Mouse (Mus musculus): ENCODE measurements at regions not wholly inside any gene's neighbourhood (a gene's known extent, or its start where the extent isn't known, plus 50 kb on each side); places are given as distances from the start of the nearest gene placed in this dataset.

DNA sequence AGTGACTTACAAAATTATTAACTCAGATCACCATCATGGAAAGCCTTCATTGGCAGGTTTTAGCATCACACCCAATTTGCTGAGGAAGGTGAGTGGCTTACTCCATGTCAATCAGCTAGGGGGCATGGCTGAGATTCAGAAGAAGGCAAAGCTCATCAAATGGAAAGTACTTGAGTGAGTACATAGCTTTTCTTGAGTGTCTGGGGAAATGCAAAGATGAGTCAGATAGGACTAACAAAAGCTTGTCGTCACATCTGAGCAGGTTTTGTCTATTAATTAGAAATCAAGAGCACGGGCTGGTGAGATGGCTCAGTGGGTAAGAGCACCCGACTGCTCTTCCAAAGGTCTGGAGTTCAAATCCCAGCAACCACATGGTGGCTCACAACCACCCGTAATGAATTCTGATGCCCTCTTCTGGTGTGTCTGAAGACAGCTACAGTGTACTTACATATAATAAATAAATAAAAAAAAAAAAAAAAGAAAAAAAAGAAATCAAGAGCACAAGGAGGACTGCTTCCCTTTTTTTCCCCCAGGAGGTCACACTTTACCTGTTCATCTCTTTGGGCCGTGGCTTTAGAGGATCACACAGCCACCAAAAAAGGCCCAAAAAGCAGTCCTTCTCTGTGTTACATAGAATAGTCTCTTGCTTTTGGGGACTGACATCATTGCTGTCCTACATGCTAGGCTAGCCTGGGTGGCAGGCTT lies 130.8 kb upstream of the Itga4 start:
- no peaks in the 10 kb centered on the region; a peak in 1 of 4 replicates for H3K4me1 ChIP-seq (ENCODE audit: control insufficient read depth in 2 of 2, insufficient read depth in 2 of 2, low read length in 2 of 2)
- no peak overlapping the region for H3K4me2 ChIP-seq (ENCODE audit: low read length)
- no peaks in the 10 kb centered on the region for H3K36me3 ChIP-seq (ENCODE audit: control insufficient read depth, insufficient read depth, low read length)
- H3K9me3 ChIP-seq (ENCODE audit: control insufficient read depth, low read length) = no peaks in the 10 kb centered on the region
- no peak for ATAC-seq (ENCODE audit: insufficient number of reproducible peaks, insufficient read depth, low FRiP score, low read depth)
- no peak overlapping the region for H3K27ac ChIP-seq (replicated peaks in 1 of 2; ENCODE audit: control insufficient read depth in 1 of 2, insufficient read depth in 1 of 2, low read depth in 2 of 2, low read length in 2 of 2)
- WGBS = 87% methylated on average over 4 of the region's 5 CpGs
- no peak overlapping the region for H3K9ac ChIP-seq (ENCODE audit: low read length)
- H3K27me3 ChIP-seq (ENCODE audit: control insufficient read depth, insufficient read depth, low read length) = no peaks in the 10 kb centered on the region
- no peak overlapping the region for H3K4me3 ChIP-seq (ENCODE audit: control insufficient read depth in 1 of 2, insufficient read depth in 1 of 2, low read depth in 1 of 2, low read length in 2 of 2)

DNA sequence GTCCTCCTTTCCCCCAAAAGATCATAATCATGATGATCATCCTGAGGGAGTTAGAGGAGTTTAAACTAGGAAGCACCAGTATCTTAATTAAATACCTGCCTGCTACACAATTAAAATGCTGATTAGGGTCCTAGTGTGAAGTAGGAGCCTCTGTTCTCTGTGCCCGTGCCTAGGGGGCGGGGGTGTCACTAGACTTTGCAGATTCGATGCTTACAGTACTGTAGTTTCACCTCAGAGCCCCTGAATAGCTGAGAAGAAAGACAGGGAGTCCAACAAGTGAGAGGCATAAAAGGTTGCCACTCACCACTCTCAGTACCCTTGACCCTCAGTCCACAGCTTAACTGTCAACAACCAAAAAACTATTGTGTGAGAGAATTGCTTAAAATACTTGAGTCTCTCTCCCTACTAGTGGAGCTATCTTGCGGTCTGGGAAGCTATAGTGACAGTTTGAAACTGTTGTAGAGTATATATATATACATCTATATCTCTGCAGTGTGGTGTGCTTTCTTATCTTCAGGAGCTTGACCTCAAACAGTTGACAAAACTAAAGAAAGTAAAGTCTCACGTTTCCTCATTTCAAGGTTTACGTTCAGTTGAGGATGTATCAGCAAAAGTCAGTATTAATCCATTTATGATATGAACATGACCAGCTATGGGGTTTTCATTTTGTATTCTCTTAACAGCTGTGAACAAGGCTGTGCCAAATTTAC lies 128.9 kb upstream of the Itga4 start:
- Histone ChIP-seq H3K27ac (replicated peaks in 1 of 2; ENCODE audit: control insufficient read depth in 1 of 2, insufficient read depth in 1 of 2, low read depth in 2 of 2, low read length in 2 of 2) (no peak overlapping the region), H3K4me2 (ENCODE audit: low read length) (no peak overlapping the region), H3K9ac (ENCODE audit: low read length) (no peak overlapping the region), H3K9me3 (ENCODE audit: control insufficient read depth, low read length) (no peaks in the 10 kb centered on the region), H3K4me3 (ENCODE audit: control insufficient read depth in 1 of 2, insufficient read depth in 1 of 2, low read depth in 1 of 2, low read length in 2 of 2) (no peak overlapping the region), H3K4me1 (ENCODE audit: control insufficient read depth in 2 of 2, insufficient read depth in 2 of 2, low read length in 2 of 2) (no peaks in the 10 kb centered on the region; a peak in 1 of 4 replicates), H3K27me3 (ENCODE audit: control insufficient read depth, insufficient read depth, low read length) (no peaks in the 10 kb centered on the region), H3K36me3 (ENCODE audit: control insufficient read depth, insufficient read depth, low read length) (no peaks in the 10 kb centered on the region)
- ATAC-seq (ENCODE audit: insufficient number of reproducible peaks, insufficient read depth, low FRiP score, low read depth) = no peak
- WGBS = 35% methylated on average over 6 of the region's 6 CpGs

DNA sequence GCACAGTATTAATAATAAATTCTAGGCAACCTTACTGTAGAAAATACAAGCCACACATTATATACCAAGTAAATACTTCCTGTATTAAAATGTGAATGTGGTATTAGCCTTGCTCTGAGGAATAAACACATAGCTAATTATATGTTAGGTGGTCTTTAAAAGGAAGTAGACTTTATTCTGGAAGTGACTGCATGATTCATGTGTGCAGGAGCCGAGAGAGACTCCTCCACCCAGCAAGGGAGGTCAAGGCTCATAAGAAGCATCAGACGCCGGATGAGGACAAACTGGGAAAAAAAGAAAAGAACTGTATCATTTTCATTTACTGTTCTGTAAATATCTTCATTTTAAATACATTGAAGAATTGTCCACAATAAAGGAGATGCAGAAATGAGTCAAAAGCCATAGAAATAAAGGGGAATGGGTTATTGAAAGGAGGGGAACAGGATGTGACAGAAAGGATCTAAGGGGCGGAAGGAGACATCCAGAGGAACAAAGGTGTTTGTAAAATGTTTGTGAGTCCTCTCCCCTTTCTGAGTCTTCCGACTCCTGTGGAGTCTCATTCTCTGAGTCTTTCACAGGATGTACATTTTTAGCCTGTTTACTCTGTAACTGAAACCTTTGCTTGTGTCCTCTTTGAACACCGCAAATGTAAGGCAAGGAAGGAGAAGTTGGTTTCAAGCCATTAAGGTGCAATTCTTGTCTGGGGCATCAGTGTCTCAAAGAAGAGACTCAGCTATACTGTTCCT lies 128.1 kb upstream of the Itga4 start:
- Histone ChIP-seq H3K36me3 (ENCODE audit: control insufficient read depth, insufficient read depth, low read length) (no peaks in the 10 kb centered on the region), H3K4me3 (ENCODE audit: control insufficient read depth in 1 of 2, insufficient read depth in 1 of 2, low read depth in 1 of 2, low read length in 2 of 2) (no peak overlapping the region), H3K4me1 (ENCODE audit: control insufficient read depth in 2 of 2, insufficient read depth in 2 of 2, low read length in 2 of 2) (no peaks in the 10 kb centered on the region; a peak in 1 of 4 replicates), H3K4me2 (ENCODE audit: low read length) (no peak overlapping the region), H3K27ac (replicated peaks in 1 of 2; ENCODE audit: control insufficient read depth in 1 of 2, insufficient read depth in 1 of 2, low read depth in 2 of 2, low read length in 2 of 2) (no peak overlapping the region), H3K27me3 (ENCODE audit: control insufficient read depth, insufficient read depth, low read length) (no peaks in the 10 kb centered on the region), H3K9me3 (ENCODE audit: control insufficient read depth, low read length) (no peaks in the 10 kb centered on the region), H3K9ac (ENCODE audit: low read length) (no peak overlapping the region)
- no peak for ATAC-seq (ENCODE audit: insufficient number of reproducible peaks, insufficient read depth, low FRiP score, low read depth)
- 76% methylated on average over 6 of the region's 6 CpGs for WGBS

DNA sequence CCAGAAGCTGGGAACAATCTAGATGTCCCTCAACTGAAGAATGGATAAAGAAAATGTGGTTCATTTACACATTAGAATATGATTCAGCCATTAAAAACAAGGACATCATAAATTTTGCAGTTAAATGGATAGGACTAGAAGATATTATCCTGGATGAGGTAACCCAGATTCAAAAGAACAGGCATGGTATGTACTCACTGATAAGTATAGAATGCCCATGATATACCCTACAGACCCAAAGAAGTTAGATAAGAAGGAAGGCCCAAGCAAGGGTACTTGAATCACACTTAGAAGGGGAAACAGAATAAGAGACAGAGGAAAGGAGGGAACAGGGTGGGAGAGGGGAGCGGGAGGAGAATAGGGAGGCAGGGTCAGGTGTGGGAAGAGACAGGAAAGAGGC lies 127.4 kb upstream of the Itga4 start:
- Histone ChIP-seq H3K36me3 (ENCODE audit: control insufficient read depth, insufficient read depth, low read length) (no peaks in the 10 kb centered on the region), H3K27ac (replicated peaks in 1 of 2; ENCODE audit: control insufficient read depth in 1 of 2, insufficient read depth in 1 of 2, low read depth in 2 of 2, low read length in 2 of 2) (no peak overlapping the region), H3K27me3 (ENCODE audit: control insufficient read depth, insufficient read depth, low read length) (no peaks in the 10 kb centered on the region), H3K9me3 (ENCODE audit: control insufficient read depth, low read length) (no peaks in the 10 kb centered on the region), H3K4me3 (ENCODE audit: control insufficient read depth in 1 of 2, insufficient read depth in 1 of 2, low read depth in 1 of 2, low read length in 2 of 2) (no peak overlapping the region), H3K9ac (ENCODE audit: low read length) (no peak overlapping the region), H3K4me1 (ENCODE audit: control insufficient read depth in 2 of 2, insufficient read depth in 2 of 2, low read length in 2 of 2) (no peaks in the 10 kb centered on the region; a peak in 1 of 4 replicates), H3K4me2 (ENCODE audit: low read length) (no peak overlapping the region)
- 82% methylated on average over 1 of the region's 1 CpGs for WGBS
- no peak for ATAC-seq (ENCODE audit: insufficient number of reproducible peaks, insufficient read depth, low FRiP score, low read depth)

DNA sequence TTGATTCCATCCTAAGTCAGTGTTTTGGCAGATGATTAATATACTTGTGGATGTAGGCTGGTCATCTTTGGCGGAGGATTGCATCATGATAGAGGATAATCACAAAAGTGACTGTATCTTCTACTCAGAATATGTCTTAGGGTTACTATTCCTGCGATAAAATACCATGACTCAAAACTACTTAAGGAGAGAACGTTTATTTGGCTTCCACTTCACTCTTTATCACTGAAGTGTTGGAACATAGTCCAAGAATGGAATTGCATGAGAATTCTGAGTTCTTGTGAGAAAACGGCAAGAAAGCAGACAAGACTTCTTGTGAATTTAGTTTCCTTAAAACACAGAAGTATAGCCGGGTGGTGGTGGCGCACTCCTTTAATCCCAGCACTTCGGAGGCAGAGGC lies 124.6 kb upstream of the Itga4 start:
- Histone ChIP-seq H3K36me3 (ENCODE audit: control insufficient read depth, insufficient read depth, low read length) (no peaks in the 10 kb centered on the region), H3K4me2 (ENCODE audit: low read length) (no peak overlapping the region), H3K4me1 (ENCODE audit: control insufficient read depth in 2 of 2, insufficient read depth in 2 of 2, low read length in 2 of 2) (no peaks in the 10 kb centered on the region; a peak in 1 of 4 replicates), H3K4me3 (ENCODE audit: control insufficient read depth in 1 of 2, insufficient read depth in 1 of 2, low read depth in 1 of 2, low read length in 2 of 2) (no peak overlapping the region), H3K9me3 (ENCODE audit: control insufficient read depth, low read length) (no peaks in the 10 kb centered on the region), H3K27me3 (ENCODE audit: control insufficient read depth, insufficient read depth, low read length) (no peaks in the 10 kb centered on the region), H3K9ac (ENCODE audit: low read length) (no peak overlapping the region), H3K27ac (replicated peaks in 1 of 2; ENCODE audit: control insufficient read depth in 1 of 2, insufficient read depth in 1 of 2, low read depth in 2 of 2, low read length in 2 of 2) (no peak overlapping the region; a peak in 1 of 4 replicates)
- no peak for ATAC-seq (ENCODE audit: insufficient number of reproducible peaks, insufficient read depth, low FRiP score, low read depth)
- 71% methylated on average over 7 of the region's 7 CpGs for WGBS

DNA sequence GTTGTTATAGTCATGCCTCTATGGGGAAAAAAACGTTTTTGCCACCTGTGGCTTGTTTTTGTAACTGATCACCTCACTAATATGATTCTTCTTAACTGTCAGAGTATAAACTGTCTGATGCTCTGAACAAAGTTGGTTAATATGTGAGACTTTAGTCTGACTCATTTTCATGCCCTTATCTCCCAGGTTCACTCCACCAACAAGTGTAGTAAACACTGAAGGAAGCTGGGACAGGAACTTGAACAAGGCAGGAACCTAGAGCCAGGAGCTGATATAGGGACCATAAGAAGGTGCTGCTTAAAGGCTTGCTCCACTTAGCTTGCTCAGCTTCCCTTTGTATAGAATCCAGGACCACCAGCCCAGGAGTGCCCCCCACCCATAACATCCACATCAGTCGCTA lies 124.0 kb upstream of the Itga4 start:
- no peak overlapping the region for H3K9ac ChIP-seq (ENCODE audit: low read length)
- no peak overlapping the region for H3K4me3 ChIP-seq (ENCODE audit: control insufficient read depth in 1 of 2, insufficient read depth in 1 of 2, low read depth in 1 of 2, low read length in 2 of 2)
- no peak overlapping the region; a peak in 1 of 4 replicates for H3K27ac ChIP-seq (replicated peaks in 1 of 2; ENCODE audit: control insufficient read depth in 1 of 2, insufficient read depth in 1 of 2, low read depth in 2 of 2, low read length in 2 of 2)
- H3K4me1 ChIP-seq (ENCODE audit: control insufficient read depth in 2 of 2, insufficient read depth in 2 of 2, low read length in 2 of 2) = no peaks in the 10 kb centered on the region; a peak in 1 of 4 replicates
- H3K27me3 ChIP-seq (ENCODE audit: control insufficient read depth, insufficient read depth, low read length) = no peaks in the 10 kb centered on the region
- no peak overlapping the region for H3K4me2 ChIP-seq (ENCODE audit: low read length)
- no peaks in the 10 kb centered on the region for H3K36me3 ChIP-seq (ENCODE audit: control insufficient read depth, insufficient read depth, low read length)
- 78% methylated on average over 2 of the region's 2 CpGs for WGBS
- ATAC-seq (ENCODE audit: insufficient number of reproducible peaks, insufficient read depth, low FRiP score, low read depth) = no peak
- no peaks in the 10 kb centered on the region for H3K9me3 ChIP-seq (ENCODE audit: control insufficient read depth, low read length)

DNA sequence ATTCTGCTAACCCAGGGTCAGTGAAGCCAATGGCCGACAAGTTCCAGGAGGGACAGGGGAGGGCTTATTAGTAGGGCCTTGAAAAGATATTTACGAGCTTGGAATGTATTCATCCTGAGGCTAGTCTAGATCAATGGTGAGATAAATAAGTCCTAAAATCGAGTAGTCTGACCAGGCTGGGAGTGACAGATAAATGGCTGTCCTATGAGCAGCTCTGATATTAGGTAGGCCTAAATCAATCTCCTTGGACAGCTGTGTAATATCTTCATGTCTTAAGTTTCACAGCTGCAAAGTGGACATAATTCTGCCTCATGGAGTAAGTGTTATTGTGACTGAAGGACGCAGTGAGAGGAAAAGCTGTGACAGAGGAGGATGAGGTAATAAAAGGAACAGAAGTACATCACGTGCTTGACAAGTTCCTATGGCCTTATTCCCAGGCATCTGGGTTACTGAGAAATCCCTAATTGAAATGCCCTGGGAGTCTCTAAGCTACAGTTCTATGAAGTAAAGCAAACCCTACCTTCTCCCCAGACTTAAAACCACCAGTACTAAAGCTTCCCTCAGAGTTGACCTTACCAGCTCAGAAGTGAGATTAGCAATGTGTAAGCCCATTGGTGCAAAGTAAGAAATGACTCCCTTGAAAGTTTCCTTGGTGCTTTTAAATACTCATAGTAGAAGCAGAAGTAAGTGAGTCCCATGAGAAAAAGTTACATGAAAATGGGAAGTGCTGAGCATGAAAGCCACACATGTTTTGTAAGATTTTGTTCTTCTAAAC lies 123.3 kb upstream of the Itga4 start:
- Histone ChIP-seq H3K4me2 (ENCODE audit: low read length) (no peak overlapping the region), H3K4me1 (ENCODE audit: control insufficient read depth in 2 of 2, insufficient read depth in 2 of 2, low read length in 2 of 2) (no peaks in the 10 kb centered on the region), H3K9me3 (ENCODE audit: control insufficient read depth, low read length) (no peaks in the 10 kb centered on the region), H3K36me3 (ENCODE audit: control insufficient read depth, insufficient read depth, low read length) (no peaks in the 10 kb centered on the region), H3K27me3 (ENCODE audit: control insufficient read depth, insufficient read depth, low read length) (no peaks in the 10 kb centered on the region), H3K9ac (ENCODE audit: low read length) (no peak overlapping the region), H3K27ac (replicated peaks in 1 of 2; ENCODE audit: control insufficient read depth in 1 of 2, insufficient read depth in 1 of 2, low read depth in 2 of 2, low read length in 2 of 2) (no peak overlapping the region), H3K4me3 (ENCODE audit: control insufficient read depth in 1 of 2, insufficient read depth in 1 of 2, low read depth in 1 of 2, low read length in 2 of 2) (no peak overlapping the region)
- ATAC-seq (ENCODE audit: insufficient number of reproducible peaks, insufficient read depth, low FRiP score, low read depth) = no peak
- 61% methylated on average over 5 of the region's 5 CpGs for WGBS
